Mouse (Mus musculus) megakaryocyte progenitor cell, adult 5-6 weeks (primary cell): ENCODE data around the gene Tnfrsf13c. TPM values are rescaled to one million over a fixed set of nuclear protein-coding genes. Genes with fewer than 3 reads are reported as not detected.

ENCODE experiments used
- ATAC-seq: replicated peaks from 2 replicates; pipeline ENCODE4 v1.8.0; 2016; ENCODE audit warnings: mild to moderate bottlenecking, moderate TSS enrichment, inconsistent platforms; ENCODE audit not compliant: poor library complexity
- total RNA-seq, 2 experiments: library from RNA; stranded (forward) in 1 of 2; stranded (reverse) in 1 of 2; fragments of 157-497, 149-512 nt in 1 of 2; fragments of 200-1000 nt in 1 of 2; gene quantifications; 2 replicates each; pipeline versions ENCODE4 v1.2.3 to v1.2.4; 2015 to 2017

Tnfrsf13c gene
- total RNA-seq, 2 experiments from 2014 or later, result 0.92 to 2.1 TPM

DNA sequence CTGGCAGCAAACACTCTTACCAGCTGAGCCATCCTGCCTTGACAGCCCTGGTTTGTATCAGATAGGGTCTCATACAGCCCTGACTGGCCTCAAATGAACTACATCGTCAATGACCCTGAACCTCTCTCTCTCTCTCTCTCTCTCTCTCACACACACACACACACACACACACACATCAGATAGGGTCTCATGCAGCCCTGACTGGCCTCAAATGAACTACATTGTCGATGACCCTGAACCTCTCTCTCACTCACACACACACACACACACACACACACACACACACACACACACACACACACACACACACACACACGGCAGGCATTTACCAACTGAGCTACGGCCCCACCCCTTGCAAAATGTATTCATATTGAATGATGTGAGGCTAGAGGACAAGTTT lies 6.9 kb upstream of the Tnfrsf13c start:
- no peak for ATAC-seq

DNA sequence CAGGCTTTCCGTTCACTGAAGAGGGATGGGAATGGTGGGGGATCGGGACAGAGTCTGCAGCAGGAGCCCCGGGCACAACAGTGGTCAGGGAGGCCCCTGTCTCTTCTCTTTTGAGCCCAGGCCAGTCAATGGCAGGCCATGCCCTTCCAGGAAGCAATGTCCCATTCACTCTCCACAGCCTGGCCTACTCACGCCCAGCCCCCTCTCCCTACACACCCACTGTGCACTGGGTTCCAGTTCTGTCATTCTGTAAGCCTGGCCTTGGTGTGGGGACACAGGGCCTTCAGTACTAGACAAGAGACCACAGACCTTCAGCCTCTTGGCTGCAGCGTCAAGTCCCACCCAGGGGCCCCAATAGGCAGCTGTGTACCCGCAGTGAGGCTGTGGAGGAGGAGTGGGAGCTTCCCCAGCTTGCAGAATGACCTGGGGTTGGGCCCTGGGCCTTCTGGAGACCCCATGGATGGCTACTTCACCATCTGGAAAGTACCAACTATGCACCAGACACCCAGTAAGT lies 6.0 kb upstream of the Tnfrsf13c start:
- ATAC-seq, result no peak

DNA sequence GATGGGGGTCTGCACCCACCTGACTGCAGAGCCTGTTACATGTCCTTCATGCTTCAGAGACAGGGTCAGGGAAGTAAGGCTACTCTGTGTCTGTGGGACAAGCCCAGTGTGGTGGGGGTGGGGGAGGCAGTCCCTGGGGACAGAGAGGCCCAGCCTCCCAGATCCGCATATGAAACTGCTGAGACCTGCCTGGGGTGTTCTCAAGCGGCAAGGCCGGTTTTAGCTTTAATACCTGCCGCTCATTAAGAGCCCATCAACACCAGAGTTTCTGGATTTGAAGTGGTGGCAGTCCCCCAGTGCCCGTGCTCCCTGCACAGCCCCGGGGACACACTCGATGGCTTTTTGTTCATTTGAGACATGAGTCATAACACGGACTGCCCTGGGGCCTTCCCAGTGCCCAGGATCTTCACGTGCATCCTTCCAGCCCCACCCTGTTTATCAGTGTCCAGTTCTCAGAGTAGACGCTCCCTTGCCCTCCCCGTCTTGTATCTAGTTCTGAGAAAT lies 5.4 kb upstream of the Tnfrsf13c start:
- no peak for ATAC-seq

DNA sequence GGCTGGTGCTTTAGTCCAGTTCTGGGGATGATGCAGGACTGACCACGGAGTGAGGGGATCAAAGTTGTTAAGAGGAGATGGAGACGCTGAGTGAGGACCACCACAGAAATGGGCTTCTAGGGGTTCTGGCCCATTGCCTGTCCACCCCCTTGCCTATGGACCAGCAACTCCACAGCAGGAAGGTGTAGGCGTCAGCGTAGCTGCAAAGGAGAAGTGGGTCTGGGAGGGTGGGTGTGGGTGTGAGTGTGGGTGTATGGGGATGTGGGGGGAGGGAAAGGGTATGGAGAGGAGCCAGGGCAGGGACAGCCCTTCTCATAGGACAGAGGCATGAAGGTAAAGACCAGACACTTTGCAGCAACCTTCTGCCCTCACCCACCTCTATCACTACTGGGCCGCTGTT lies 1.6 kb upstream of the Tnfrsf13c start:
- no peak for ATAC-seq

DNA sequence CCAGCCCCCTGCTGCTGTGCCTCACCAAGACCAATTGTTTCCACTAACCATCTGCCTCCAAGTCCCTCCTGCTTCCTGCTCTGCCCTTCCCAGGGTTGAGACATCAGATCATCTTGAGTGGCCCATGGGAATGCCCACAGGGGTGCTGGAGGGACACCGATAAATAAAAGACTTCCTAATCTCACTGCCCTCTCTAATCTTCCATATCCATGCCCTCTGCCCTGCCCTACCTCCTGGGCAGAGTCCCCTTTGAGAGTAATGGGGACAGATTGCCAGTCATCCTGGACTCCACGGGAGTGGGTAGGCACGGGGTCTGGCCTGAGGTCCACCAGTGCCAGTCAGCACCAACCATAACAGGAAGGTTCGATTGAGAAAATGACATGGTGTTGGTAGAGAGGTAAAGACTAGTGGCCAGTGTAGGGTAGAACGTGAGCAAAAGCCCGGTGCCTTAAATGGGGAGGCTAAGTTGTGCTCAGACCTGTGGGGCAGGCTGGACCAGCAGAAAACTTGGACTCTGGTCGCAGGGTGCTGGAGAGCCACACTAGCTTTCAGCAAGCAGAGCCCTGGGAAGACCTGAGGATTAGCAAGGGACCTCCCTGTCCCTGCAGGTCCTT lies 540 bp upstream of the Tnfrsf13c start:
- peak; percentile 24 for ATAC-seq

DNA sequence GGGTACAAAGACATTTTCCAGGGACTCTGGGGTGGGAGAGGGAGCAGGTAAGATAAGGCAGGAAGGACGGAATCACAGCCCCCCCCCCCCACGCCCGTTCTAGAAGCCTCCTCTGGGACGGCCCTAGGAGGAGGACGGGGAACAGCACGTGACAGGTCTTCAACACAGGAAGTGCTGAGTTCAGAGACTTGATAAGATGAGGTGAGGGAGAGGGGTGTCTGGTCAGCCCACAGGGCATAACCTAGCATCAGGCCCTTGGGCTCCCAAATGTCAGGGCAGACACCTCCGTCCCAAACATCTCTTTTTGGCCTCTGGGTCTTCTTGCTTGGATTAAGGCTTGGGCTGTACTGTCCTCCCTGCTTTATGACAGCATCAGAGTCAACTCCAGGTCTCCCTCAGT lies 918 bp downstream of the Tnfrsf13c start:
- ATAC-seq, result no peak

DNA sequence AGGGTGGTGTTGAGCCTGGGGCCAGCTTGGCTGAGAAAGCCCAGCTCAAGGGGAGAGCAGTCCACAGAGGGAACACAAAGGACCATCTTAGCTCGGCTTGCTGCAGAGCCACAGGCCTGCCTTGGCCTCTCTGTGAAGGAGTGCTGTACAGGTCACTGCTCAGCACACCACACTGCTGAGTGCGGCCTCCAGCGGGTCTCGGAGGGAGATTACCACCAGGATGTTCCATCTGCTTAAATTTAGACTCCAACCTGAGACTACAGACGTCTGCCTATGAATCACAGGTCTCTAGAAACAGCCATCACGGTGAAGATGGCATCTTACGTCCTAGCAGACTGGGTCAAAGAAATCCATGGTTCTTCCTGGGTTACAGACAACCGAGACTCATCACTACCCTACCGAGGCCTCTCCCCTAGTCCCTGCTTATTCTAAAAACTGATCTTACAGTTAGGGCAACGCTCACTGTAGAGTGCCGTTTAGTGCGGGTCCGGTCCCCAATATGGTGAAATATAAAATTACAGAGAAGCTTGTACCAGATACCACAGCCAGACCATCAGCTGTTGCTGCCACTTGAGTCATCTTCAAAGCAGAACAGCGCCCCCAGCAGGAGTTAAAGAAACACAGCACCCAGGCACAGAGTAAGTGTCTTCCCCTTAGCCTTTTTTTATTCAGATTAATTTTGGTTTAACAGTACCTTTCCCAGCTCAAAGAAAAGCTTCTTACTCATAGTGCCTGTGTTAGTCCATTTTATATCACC lies 2.9 kb downstream of the Tnfrsf13c start:
- no peak for ATAC-seq

DNA sequence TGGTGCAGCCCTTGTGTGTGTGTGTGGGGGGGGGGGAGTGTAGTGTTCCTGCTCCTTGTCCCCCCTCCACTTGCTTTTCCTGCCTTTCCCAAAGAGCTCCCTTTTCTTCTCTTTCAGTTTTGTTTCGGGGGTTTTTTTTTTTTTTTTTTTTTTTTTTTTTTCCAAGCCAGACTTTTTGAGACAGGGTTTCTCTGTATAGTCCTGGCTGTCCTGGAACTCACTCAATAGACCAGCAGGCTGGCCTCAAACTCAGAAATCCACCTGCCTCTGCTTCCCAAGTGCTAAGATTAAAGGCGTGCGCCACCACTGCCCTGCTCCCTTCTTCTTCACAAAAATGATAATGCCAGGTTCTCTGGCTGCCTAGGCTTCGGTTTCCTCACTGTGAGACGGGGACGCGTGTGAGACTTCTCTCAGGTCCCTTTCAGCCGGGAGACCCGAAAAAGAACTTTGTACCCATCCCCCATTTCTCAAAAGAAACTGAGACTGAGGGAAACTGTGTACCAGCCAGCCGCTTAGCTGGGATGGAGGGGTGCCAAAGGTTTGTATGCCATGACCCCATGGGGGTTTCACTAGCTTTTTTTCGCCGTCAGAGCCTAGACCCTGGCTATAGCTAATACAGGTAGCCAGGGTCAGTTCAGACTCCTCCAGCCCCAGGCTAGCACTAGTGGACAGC lies 4.0 kb downstream of the Tnfrsf13c start:
- no peak for ATAC-seq

DNA sequence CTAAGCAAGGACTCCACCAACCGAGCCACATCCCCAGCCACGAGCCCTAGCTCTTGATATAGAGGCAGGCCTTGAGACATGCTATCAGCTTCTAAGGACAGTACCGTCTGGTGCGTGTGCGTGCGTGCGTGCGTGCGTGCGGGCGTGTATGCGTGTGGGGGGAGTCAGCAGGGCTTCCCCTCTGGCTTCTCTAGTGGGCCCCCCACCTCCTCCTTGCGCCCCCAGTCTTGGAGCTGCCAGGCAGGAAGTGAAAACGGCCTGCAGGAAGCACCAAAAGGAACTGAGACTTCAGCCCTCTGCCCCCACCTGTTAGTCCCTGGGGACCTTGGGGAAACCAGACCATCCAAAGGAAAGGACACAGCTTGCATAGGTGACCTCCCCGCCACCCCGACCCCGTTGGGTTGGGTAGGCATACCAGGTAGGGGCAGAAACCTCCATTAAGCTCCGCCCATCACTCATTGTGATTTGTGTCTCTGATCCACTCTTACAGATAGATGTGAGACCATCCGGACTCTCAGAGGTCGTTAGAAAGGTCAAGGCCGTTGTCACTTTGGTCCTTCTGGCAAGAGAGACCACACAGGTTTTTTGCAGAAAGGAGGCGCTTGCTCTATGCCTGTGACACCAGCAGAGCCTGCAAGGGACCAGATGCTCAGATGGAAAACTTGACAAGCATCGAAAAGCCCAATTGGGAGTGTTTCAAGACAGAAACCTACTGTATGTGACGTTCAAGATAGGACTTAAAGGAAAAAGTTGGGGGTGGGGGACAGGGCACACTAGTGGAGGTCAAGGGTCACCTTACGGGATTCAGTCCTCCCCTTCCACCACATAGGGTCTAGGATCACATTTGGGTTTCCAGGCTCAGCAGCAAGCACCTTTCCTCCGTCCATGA lies 5.1 kb downstream of the Tnfrsf13c start:
- ATAC-seq, result peak; percentile 68

DNA sequence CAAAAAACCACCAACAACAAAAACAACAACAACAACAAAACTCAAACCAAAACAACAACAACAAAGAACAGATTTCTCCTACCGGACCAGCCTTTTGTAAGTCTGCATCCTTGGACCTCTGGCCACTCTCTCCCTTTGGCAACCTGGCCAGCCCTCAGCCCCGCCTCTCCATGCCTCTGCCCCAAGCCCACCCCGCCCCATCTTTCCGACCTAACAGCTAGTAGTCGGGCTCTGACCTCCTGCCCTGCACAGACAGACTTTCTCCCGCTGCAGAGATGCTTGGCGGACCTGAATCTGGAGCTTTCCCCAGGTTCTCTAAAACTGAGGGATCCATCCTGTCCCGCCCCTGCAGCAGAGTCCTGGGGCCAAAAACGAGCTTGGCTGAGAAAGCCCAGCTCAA lies 6.2 kb downstream of the Tnfrsf13c start:
- ATAC-seq, result no peak

DNA sequence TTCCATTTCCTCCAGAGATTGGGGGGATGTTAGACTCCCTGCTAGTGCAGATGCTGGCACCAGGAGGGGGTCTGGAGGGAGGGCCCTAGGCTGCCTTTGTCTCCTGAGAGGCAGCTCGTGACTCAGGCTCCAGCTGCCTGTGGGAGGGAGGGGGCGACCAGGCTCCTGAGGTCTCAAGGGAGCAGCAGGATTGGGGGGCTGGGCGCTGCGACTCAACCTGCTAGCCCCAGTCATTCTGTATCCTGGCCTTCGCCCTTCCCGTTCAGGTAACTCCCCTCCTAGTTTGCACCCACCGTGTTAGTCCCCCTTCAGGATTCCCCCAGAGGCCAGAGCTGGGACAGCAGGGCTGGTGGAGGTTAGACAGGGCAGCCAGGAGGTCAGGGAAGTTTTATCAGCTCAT lies 7.1 kb downstream of the Tnfrsf13c start:
- ATAC-seq, result 0 out of 2 replicates have a peak, but pooled peaks have one; percentile 30

DNA sequence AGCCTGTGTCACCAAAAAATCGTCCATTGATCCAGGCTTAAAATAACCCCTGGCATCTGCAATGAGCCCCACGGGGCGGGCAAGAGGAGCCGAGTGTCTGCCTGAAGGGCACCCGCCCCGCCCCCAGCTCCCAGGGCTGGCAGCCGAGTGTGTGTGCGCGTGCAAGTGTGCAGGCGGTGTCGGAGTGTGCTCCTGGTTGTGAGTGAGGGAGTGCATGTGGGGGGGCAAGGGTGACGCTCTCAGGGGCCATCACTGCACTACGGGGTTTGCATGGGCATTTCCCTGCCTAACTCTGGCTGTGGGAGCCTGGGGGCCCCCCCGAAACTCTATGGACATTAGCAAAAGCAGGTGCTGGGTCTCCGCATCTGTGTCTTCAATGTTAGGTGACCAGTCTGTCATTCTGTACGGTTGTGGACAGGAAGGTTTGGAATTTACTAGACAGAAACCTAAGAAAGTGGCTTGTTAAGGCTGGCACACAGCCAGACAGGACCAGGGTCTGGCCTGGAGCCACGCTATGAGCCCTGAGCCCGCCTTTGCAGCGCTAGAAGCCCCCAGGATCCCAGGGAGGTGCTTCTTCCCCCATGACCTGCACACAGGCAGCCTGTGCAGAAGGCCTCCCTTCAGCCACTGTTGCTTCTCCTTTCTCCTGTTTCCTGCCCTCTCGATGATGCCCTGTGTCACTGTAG lies 7.9 kb downstream of the Tnfrsf13c start:
- ATAC-seq, result no peak

DNA sequence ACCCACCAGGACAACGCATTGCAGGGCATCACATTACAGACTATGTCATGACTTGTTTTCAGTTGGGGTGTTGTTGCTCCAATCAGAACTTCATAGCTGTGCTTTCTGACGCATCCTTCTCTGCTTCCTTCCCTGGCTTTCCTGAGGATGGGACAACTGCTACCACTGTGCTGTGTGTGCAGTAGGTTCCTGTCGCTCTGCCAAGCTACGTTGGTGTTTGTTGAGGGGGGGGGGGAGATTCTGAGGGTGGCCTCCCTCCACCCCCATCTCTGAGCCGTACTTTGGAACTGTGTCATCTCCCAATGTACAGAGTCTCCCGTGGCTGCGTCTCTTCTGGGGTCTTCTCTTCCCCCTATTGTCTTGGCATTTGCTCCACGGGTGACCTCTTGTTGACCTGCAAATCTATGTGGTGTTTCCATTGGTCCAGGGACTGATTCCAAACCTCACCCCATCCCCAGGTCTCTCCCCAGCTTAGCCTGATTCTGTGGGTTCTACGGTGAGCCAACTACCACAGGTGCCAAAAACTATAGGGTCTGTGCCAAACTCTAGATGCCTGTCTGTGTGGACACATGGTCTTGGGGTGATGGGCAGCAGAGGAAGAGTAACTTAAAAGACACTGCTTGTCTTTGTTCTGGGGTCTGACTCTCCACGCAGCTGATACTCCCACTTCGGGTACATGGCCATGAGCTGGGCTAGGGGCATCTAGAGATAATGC lies 8.7 kb downstream of the Tnfrsf13c start:
- ATAC-seq, result no peak

DNA sequence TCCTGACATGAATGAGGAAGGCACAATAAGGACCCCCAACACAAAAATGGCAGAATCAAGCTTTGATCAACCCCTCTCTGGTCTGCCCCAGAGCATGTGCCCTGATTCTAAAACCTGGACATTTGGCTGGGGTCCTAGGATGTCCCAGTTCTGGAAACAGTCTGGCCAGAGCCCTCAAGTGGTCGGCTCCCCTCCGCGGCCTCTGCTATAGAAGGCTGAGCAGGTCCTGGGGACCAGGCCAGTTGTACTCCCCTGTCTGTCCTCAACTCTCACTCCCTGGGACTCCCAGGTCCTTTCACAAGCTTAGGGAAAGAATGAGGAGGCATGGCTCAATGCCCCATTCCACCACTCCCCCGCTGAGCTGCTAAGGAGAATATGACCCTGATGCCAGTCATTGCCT lies 10.9 kb downstream of the Tnfrsf13c start:
- ATAC-seq, result no peak

DNA sequence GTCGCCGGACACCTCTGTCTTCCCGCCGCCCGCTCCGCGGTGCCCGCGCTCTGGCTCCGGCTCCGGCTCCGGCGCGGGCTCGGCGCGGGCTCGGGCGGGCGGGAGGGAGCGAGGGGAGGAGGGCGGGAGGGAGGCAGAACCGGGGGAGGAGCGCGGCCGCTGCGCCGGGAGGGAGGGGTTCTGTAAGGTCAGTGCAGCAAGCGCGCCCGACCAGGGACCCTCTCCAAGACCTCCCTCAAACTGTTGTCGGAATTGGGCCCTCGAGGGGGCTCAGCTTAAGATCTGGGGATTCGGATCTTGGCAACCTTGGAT lies 11.5 kb downstream of the Tnfrsf13c start, which contains the start of gene Shisa8:
TSS of gene Shisa8 (minus strand) at position 64 of the 312 bp plus-strand sequence.
- no peak for ATAC-seq

DNA sequence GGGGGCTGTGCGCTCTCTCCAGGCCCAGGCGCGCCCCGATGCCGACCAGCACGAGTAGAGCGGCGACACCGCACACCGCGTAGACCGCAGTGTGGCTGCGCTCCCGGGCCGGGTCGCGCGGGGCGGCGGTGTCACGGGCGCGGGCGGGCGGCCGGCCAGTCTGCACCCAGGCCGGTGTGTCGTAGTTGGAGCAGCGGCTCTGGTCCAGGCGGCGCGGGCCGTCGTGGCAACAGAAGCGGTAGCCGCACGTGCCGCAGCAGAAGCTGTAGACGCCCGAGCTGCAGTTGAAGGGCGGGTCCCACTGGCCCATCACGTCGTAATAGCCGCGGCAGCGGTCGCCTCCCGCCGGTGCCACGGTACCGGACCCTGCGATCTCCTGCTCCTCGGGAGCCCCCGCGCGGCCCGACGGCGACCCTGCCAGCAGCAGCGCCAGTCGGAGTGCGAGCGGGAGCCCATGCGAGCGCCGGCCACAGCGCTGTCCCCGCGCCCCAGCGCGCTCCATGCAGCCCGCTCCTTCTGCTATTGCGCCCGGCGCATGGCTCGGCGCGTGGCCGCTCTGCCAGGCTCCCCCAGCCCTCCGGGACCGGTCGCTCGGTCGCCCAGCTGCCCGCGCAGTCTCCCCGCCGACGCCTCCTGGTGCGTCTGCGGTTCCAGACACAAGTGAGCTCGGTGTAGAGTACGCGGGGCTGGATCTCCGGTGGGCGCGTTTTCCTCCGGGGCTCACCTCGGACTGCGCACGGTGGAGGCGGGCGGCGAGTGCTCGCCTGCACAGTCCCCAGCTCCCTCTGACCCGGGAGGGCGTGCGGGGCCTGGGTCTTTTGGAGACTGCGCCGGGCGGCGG lies 12.0 kb downstream of the Tnfrsf13c start:
- ATAC-seq, result no peak

DNA sequence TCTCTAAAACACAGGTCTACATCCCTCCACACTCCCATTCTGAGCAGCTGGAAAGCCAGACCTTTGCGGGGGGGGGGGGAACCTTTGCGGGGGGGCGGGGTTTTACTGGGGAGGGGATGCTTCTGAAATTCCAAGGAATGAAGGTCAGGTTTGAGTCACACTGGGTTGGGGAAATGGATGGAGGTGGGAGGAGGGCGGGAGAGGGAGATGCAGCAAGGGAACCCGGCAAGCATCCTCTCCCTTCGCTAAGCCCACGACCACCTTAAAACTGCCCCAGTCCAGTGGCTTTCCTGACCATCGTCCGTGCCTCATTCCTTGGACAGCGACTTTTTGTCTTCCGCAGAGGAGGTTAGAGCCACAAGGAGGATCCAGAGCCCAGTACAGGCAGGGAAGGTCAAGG lies 12.9 kb downstream of the Tnfrsf13c start:
- ATAC-seq, result no peak

DNA sequence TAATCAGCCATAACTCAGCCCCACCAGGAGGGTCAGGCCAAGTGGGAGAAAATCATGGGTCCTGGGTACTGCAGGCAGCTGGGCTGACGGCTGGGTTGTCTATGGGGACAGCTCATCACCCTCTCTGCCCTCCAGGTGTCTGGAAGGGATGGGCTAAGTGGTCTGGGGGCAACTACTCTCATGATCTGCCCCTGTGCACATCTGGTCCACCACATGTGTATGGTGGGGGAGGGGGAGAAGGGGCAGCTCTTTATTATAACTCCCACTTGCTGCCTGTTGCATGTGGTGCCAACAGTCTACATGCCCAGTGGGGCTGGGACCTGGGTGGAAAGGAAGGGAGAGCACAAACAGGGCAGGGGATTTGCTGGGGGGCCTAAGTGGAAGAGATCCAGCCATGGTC lies 13.4 kb downstream of the Tnfrsf13c start:
- ATAC-seq, result no peak
